Mouse (Mus musculus) 416B (cell line): ENCODE measurements around the gene Pcdh7.
"Not testable (repeated sequence)": the region's sequence is repeated elsewhere in the genome, so short reads cannot be mapped to it uniquely, and the experiment has no call there.

ENCODE experiments used
- DNase-seq: peaks from one replicate; pipeline ENCODE4 v3.0.0; 2011; ENCODE audit warnings: low read depth

Pcdh7 gene

GRCm38 (mm10) chr5:57717906-57718875 lies at the start of gene Pcdh7:
TSS of gene Pcdh7 (plus strand) at chr5:57717967.
- peak; percentile 93 for DNase-seq

GRCm38 (mm10) chr5:57676970-57677369 lies 40.8 kb upstream of the Pcdh7 start:
- DNase-seq = not testable (repeated sequence)

- no peak for DNase-seq
Measured at GRCm38 (mm10) chr5:57708396-57708795, 9.4 kb upstream of the Pcdh7 start.

- peak; percentile 91 for DNase-seq
Measured at GRCm38 (mm10) chr5:57713980-57714379, 3.8 kb upstream of the Pcdh7 start.

GRCm38 (mm10) chr5:57714621-57715523 lies 2.9 kb upstream of the Pcdh7 start:
- peak; percentile 98 for DNase-seq

- DNase-seq = peak; percentile 95
Measured at GRCm38 (mm10) chr5:57715524-57716400, 2.0 kb upstream of the Pcdh7 start.

GRCm38 (mm10) chr5:57716421-57717237 lies 1.1 kb upstream of the Pcdh7 start:
- peak; percentile 81 for DNase-seq

- peak; percentile 91 for DNase-seq
Measured at GRCm38 (mm10) chr5:57717238-57717905, 395 bp upstream of the Pcdh7 start.

GRCm38 (mm10) chr5:57718876-57719593 lies 1.3 kb downstream of the Pcdh7 start:
- DNase-seq = peak; percentile 83

- peak; percentile 44 for DNase-seq
Measured at GRCm38 (mm10) chr5:57719594-57720185, 1.9 kb downstream of the Pcdh7 start.

GRCm38 (mm10) chr5:57720206-57720880 lies 2.6 kb downstream of the Pcdh7 start:
- no peak for DNase-seq

- DNase-seq = peak; percentile 51
Measured at GRCm38 (mm10) chr5:57721148-57721712, 3.5 kb downstream of the Pcdh7 start.

GRCm38 (mm10) chr5:57721927-57722326 lies 4.2 kb downstream of the Pcdh7 start:
- peak; percentile 48 for DNase-seq

GRCm38 (mm10) chr5:57733451-57733850 lies 15.7 kb downstream of the Pcdh7 start:
- DNase-seq = peak; percentile 16

- peak; percentile 91 for DNase-seq
Measured at GRCm38 (mm10) chr5:57735723-57736122, 18.0 kb downstream of the Pcdh7 start.

- DNase-seq = peak; percentile 78
Measured at GRCm38 (mm10) chr5:57742924-57743323, 25.2 kb downstream of the Pcdh7 start.

GRCm38 (mm10) chr5:57743956-57744661 lies 26.3 kb downstream of the Pcdh7 start:
- no peak for DNase-seq
